Mouse (Mus musculus) duodenum, adult 2 months (tissue): ENCODE measurements around the gene Gpn1. TPM values are rescaled to one million over a fixed set of nuclear protein-coding genes. Genes with fewer than 3 reads are reported as not detected.

ENCODE experiments used
- polyA plus RNA-seq: library from polyadenylated mRNA; depleted of rRNA; stranded (reverse); fragments of >200 nt; gene quantifications from 2 replicates; pipeline ENCODE4 v1.2.3, GENCODE M21; 2012; ENCODE audit warnings: low replicate concordance; rRNA removed

The Gpn1 gene
- 3.9 and 15.5 TPM in 2 replicates for polyA plus RNA-seq

GRCm38 (mm10) chr5:31494513-31495297 lies at the start of gene Gpn1:
Gene Gpn1 (plus strand): TSS chr5:31494741.

GRCm38 (mm10) chr5:31451878-31452561 lies 42.5 kb upstream of the Gpn1 start, which contains the start of gene Zfp512:
Gene Zfp512 (plus strand): TSS chr5:31452431.

GRCm38 (mm10) chr5:31485440-31485839 lies 9.1 kb upstream of the Gpn1 start, which contains the start of gene 4930548H24Rik:
Gene 4930548H24Rik (plus strand): TSS chr5:31485740.

GRCm38 (mm10) chr5:31526354-31527116 lies 32.0 kb downstream of the Gpn1 start, which contains the start of gene Slc4a1ap:
Gene Slc4a1ap (plus strand): TSS chr5:31526995.

GRCm38 (mm10) chr5:31527707-31528106 lies 33.2 kb downstream of the Gpn1 start, which contains the start of gene Supt7l:
Gene Supt7l (minus strand): TSS chr5:31527807.

Other genes with a start within 250 kb of the Gpn1 start
- 217 and 238 TPM in 2 replicates for gene Krtcap3, start 243.1 kb upstream of the Gpn1 start, polyA plus RNA-seq
- 31.0 and 35.5 TPM in 2 replicates for gene Ift172, start 203.6 kb upstream of the Gpn1 start, polyA plus RNA-seq
- gene Fndc4, start 198.7 kb upstream of the Gpn1 start, polyA plus RNA-seq = 2.6 and 5.2 TPM in 2 replicates
- not detected in 2 replicates for gene Gckr, start 197.3 kb upstream of the Gpn1 start, polyA plus RNA-seq
- 3.0 and 4.6 TPM in 2 replicates for gene Zfp512, start 42.3 kb upstream of the Gpn1 start, polyA plus RNA-seq
- not detected in 2 replicates for gene 4930548H24Rik, start 9.0 kb upstream of the Gpn1 start, polyA plus RNA-seq
- gene Slc4a1ap, start 32.3 kb downstream of the Gpn1 start, polyA plus RNA-seq = 7.0 and 9.3 TPM in 2 replicates
- 4.6 and 6.4 TPM in 2 replicates for gene Supt7l, start 33.1 kb downstream of the Gpn1 start, polyA plus RNA-seq
- gene Mrpl33, start 102.2 kb downstream of the Gpn1 start, polyA plus RNA-seq = 3.8 and 4.0 TPM in 2 replicates
- gene Rbks, start 202.9 kb downstream of the Gpn1 start, polyA plus RNA-seq = 8.7 and 16.7 TPM in 2 replicates
- gene Babam2, start 202.9 kb downstream of the Gpn1 start, polyA plus RNA-seq = 18.7 and 19.2 TPM in 2 replicates